ENCODE assay signal across 8 mouse cellular contexts in the genomic region with DNA sequence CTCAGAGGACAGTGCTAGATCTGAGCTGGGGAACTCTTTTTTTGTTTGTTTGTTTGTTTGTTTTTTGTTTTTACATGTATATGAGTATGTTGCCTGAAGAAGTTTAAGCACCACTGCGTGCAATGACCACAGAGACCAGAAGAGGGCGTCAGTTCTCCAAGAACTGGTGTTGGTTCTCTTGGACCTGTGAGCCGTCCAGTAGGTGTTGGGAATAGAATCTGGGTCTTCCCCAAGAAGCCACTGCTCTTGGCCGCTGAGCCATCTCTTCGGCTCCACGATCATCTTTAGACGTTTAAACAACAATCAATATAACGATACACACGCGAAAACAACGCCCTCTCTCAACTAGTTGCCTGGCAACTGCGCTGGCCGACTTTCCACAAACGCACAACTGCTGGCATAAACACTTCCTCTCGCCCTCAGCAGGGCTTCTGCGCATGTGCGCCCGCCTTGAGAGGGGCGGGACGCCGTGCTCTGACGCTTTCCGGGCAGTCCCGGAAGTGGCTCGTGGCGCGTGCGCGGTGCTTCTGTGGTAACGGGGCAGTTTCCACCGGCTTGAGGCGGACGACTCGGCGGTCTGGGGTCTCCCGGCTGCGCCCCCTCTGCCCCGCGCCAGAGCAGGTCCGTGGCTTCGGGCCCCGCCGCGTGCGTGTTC. TPM values are rescaled to one million over a fixed set of nuclear protein-coding genes. Genes with fewer than 3 reads are reported as not detected.
DNase-seq lines count a peak whose midpoint lies in the region; ATAC-seq lines count a peak whose summit lies in the region.

A gene (plus strand): TSS at position 488 of the 655 bp plus-strand sequence.

- H3K4me2 ChIP-seq in hindbrain, embryonic 12.5 days (replicated peaks), result peak within 1 kb of the TSS; percentile 97

- peak; percentile 98 for DNase-seq in Muller cell, postnatal 12 days (ENCODE audit: inconsistent ontology term)
- DNase-seq in cerebellum, adult 9-11 months, result peak; percentile 97
- DNase-seq in frontal cortex, postnatal 10 days (ENCODE audit: low spot score in 2 of 2), result peak; percentile 96 to 98
- peak; percentile 99 for DNase-seq in layer of hippocampus, postnatal 14 days (ENCODE audit: low spot score in 2 of 2)
- DNase-seq in lung, postnatal 14 days, result peak; percentile 99
- DNase-seq in retina, adult 2 months (ENCODE audit: low read depth, low spot score), result peak; percentile 96
- DNase-seq in thymus, postnatal 36 days, result peak; percentile 98 to 99

- H3K4me1 ChIP-seq in hindbrain, embryonic 12.5 days, result peaks cover 15% of the 10 kb centered on the region

- H3K9ac ChIP-seq in hindbrain, embryonic 12.5 days, result peak within 1 kb of the TSS; percentile 95

- H3K4me3 ChIP-seq in hindbrain, embryonic 12.5 days, result peak within 1 kb of the TSS; percentile 96

- peaks cover 26% of the 10 kb centered on the region for H3K36me3 ChIP-seq in hindbrain, embryonic 12.5 days

- no peaks in the 10 kb centered on the region for H3K27me3 ChIP-seq in hindbrain, embryonic 12.5 days

- under 1% methylated on average over 45 of the region's 45 CpGs for WGBS in hindbrain, embryonic 12.5 days

- H3K9me3 ChIP-seq in hindbrain, embryonic 12.5 days (replicated peaks), result no peaks in the 10 kb centered on the region

- ATAC-seq in hindbrain, embryonic 12.5 days (ENCODE audit: low FRiP score), result peak; percentile 96

- peak within 1 kb of the TSS; percentile 91 for H3K27ac ChIP-seq in hindbrain, embryonic 12.5 days

RNA-seq across cellular contexts. Expression of the gene that starts here (rescaled TPM):
- 111 and 126 TPM in 2 replicates for polyA plus RNA-seq in hindbrain, embryonic 12.5 days (2016; fragmentation: Nextera tagmentation; extraction: Ambion mirVana)
- total RNA-seq in layer of hippocampus, postnatal 14 days (2021), result 10 to 100 TPM; 71.8 to 75.5 TPM

Comparison
In these comparisons a context has a peak if more than half of its experiments do, and no peak if none do; other contexts are left out.
1. Peak in every context shown above with its lines: DNase-seq, ATAC-seq, H3K4me3 ChIP-seq and H3K27ac ChIP-seq.